Mouse (Mus musculus): ENCODE data around the gene Exoc3l2. TPM values are rescaled to one million over a fixed set of nuclear protein-coding genes. Genes with fewer than 3 reads are reported as not detected.
A peak's percentile ranks its signal among the peaks of the same experiment; 100 is the strongest.

Exoc3l2 gene
- polyA plus RNA-seq, 2 experiments, result 1.9 to 3.5 TPM

GRCm38 (mm10) chr7:19524420-19525104, 61.4 kb downstream of the Exoc3l2 start:
- H3K9me3 ChIP-seq (ENCODE audit: control insufficient read depth, low read length), result no peaks in the 10 kb centered on the region
- H3K36me3 ChIP-seq (ENCODE audit: control insufficient read depth, insufficient read depth, low read length), result peaks cover 6% of the 10 kb centered on the region; the same call in 1 of the 2 replicates
- DNase-seq (ENCODE audit: low spot score) (no peak), ATAC-seq (ENCODE audit: low FRiP score, low read depth) (peak; percentile 23; the same call in 1 of the 2 replicates)
- no peak for TF ChIP-seq POLR2A (IDR thresholded peaks at IDR 0.05; ENCODE audit: borderline replicate concordance, extremely low read depth, insufficient read depth, insufficient read length)
- peak overlapping the region; percentile 36; the same call in 1 of the 2 replicates for H3K9ac ChIP-seq (ENCODE audit: low read depth, low read length, severe bottlenecking)
- peaks cover 16% of the 10 kb centered on the region for H3K4me1 ChIP-seq (ENCODE audit: control insufficient read depth, insufficient read depth, low read length)
- H3K4me2 ChIP-seq (replicated peaks; ENCODE audit: low read depth, low read length, severe bottlenecking), result peak overlapping the region; percentile 78
- 11% methylated on average over 20 of the region's 24 CpGs for WGBS
- peaks cover 60% of the 10 kb centered on the region for H3K27me3 ChIP-seq (ENCODE audit: control insufficient read depth, insufficient read depth, low read length)
- peak overlapping the region; percentile 42 for H3K4me3 ChIP-seq (replicated peaks; ENCODE audit: low read length)
- H3K27ac ChIP-seq (replicated peaks; ENCODE audit: low read depth, low read length), result no peak overlapping the region

- no peaks in the 10 kb centered on the region for H3K9me3 ChIP-seq (ENCODE audit: control insufficient read depth, low read length)
- H3K36me3 ChIP-seq (ENCODE audit: control insufficient read depth, insufficient read depth, low read length), result peaks cover 11% of the 10 kb centered on the region
- no peak for TF ChIP-seq POLR2A (IDR thresholded peaks at IDR 0.05; ENCODE audit: borderline replicate concordance, extremely low read depth, insufficient read depth, insufficient read length)
- H3K4me2 ChIP-seq (replicated peaks; ENCODE audit: low read depth, low read length, severe bottlenecking), result no peak overlapping the region
- no peak overlapping the region for H3K9ac ChIP-seq (ENCODE audit: low read depth, low read length, severe bottlenecking)
- 67% methylated on average over 2 of the region's 2 CpGs for WGBS
- no peak for DNase-seq (ENCODE audit: low spot score)
- H3K27ac ChIP-seq (replicated peaks; ENCODE audit: low read depth, low read length), result no peak overlapping the region
- ATAC-seq (ENCODE audit: low FRiP score, low read depth), result no peak
- H3K4me1 ChIP-seq (ENCODE audit: control insufficient read depth, insufficient read depth, low read length), result peaks cover 16% of the 10 kb centered on the region
- H3K27me3 ChIP-seq (ENCODE audit: control insufficient read depth, insufficient read depth, low read length), result peaks cover 54% of the 10 kb centered on the region
- H3K4me3 ChIP-seq (replicated peaks; ENCODE audit: low read length), result no peak overlapping the region
These were observed 62.0 kb downstream of the Exoc3l2 start for GRCm38 (mm10) chr7:19525105-19525481.

- no peak for ATAC-seq (ENCODE audit: low FRiP score, low read depth)
- Histone ChIP-seq H3K4me1 (ENCODE audit: control insufficient read depth, insufficient read depth, low read length) (no peaks in the 10 kb centered on the region), H3K27ac (replicated peaks; ENCODE audit: low read depth, low read length) (no peak overlapping the region), H3K4me2 (replicated peaks; ENCODE audit: low read depth, low read length, severe bottlenecking) (no peak overlapping the region), H3K4me3 (replicated peaks; ENCODE audit: low read length) (no peak overlapping the region), H3K36me3 (ENCODE audit: control insufficient read depth, insufficient read depth, low read length) (peaks cover 66% of the 10 kb centered on the region), H3K9ac (ENCODE audit: low read depth, low read length, severe bottlenecking) (no peak overlapping the region), H3K27me3 (ENCODE audit: control insufficient read depth, insufficient read depth, low read length) (no peaks in the 10 kb centered on the region), H3K9me3 (ENCODE audit: control insufficient read depth, low read length) (no peaks in the 10 kb centered on the region)
- 65% methylated on average over 10 of the region's 10 CpGs for WGBS
- TF ChIP-seq POLR2A (IDR thresholded peaks at IDR 0.05; ENCODE audit: borderline replicate concordance, extremely low read depth, insufficient read depth, insufficient read length), result no peak
- no peak for DNase-seq (ENCODE audit: low spot score)
These were observed 67.9 kb downstream of the Exoc3l2 start for GRCm38 (mm10) chr7:19531077-19531476.

GRCm38 (mm10) chr7:19532240-19532639, 69.1 kb downstream of the Exoc3l2 start:
- 0 out of 2 replicates have a peak overlapping the region, but pooled peaks have one; percentile 2 for H3K9ac ChIP-seq (ENCODE audit: low read depth, low read length, severe bottlenecking)
- TF ChIP-seq POLR2A (IDR thresholded peaks at IDR 0.05; ENCODE audit: borderline replicate concordance, extremely low read depth, insufficient read depth, insufficient read length), result no peak
- ATAC-seq (ENCODE audit: low FRiP score, low read depth) (no peak), DNase-seq (ENCODE audit: low spot score) (no peak)
- H3K4me1 ChIP-seq (ENCODE audit: control insufficient read depth, insufficient read depth, low read length), result no peaks in the 10 kb centered on the region
- H3K9me3 ChIP-seq (ENCODE audit: control insufficient read depth, low read length), result no peaks in the 10 kb centered on the region
- H3K27me3 ChIP-seq (ENCODE audit: control insufficient read depth, insufficient read depth, low read length), result no peaks in the 10 kb centered on the region
- H3K27ac ChIP-seq (replicated peaks; ENCODE audit: low read depth, low read length), result no peak overlapping the region
- H3K4me3 ChIP-seq (replicated peaks; ENCODE audit: low read length), result no peak overlapping the region
- H3K36me3 ChIP-seq (ENCODE audit: control insufficient read depth, insufficient read depth, low read length), result peaks cover 66% of the 10 kb centered on the region
- no peak overlapping the region for H3K4me2 ChIP-seq (replicated peaks; ENCODE audit: low read depth, low read length, severe bottlenecking)
- WGBS, result 90% methylated on average over 14 of the region's 14 CpGs

- no peak for TF ChIP-seq POLR2A (IDR thresholded peaks at IDR 0.05; ENCODE audit: borderline replicate concordance, extremely low read depth, insufficient read depth, insufficient read length)
- Histone ChIP-seq H3K27ac (replicated peaks; ENCODE audit: low read depth, low read length) (no peak overlapping the region), H3K4me3 (replicated peaks; ENCODE audit: low read length) (no peak overlapping the region), H3K4me1 (ENCODE audit: control insufficient read depth, insufficient read depth, low read length) (no peaks in the 10 kb centered on the region), H3K27me3 (ENCODE audit: control insufficient read depth, insufficient read depth, low read length) (no peaks in the 10 kb centered on the region), H3K9ac (ENCODE audit: low read depth, low read length, severe bottlenecking) (no peak overlapping the region), H3K9me3 (ENCODE audit: control insufficient read depth, low read length) (no peaks in the 10 kb centered on the region), H3K36me3 (ENCODE audit: control insufficient read depth, insufficient read depth, low read length) (peaks cover 59% of the 10 kb centered on the region), H3K4me2 (replicated peaks; ENCODE audit: low read depth, low read length, severe bottlenecking) (no peak overlapping the region)
- 93% methylated on average over 10 of the region's 10 CpGs for WGBS
- DNase-seq (ENCODE audit: low spot score), result no peak
- ATAC-seq (ENCODE audit: low FRiP score, low read depth), result no peak
These were observed 71.5 kb downstream of the Exoc3l2 start for GRCm38 (mm10) chr7:19534676-19535075.
